In genomic region chr4:133631071-133631768, GRCm38 (mm10) we compare ENCODE assay signal across 8 mouse cellular contexts. TPM values are rescaled to one million over a fixed set of nuclear protein-coding genes. Genes with fewer than 3 reads are reported as not detected.
DNase-seq lines count a peak whose midpoint lies in the region; ATAC-seq and TF ChIP-seq lines count a peak whose summit lies in the region.

No protein-coding gene starts in this region.

- peak; percentile 88 for DNase-seq in liver, adult 2 months (ENCODE audit: extremely low read depth, low read depth, low spot score)
- no peak for DNase-seq in liver
- no peak for DNase-seq in limb, embryonic 10.5 days (ENCODE audit: low spot score)
- no peak for DNase-seq in midbrain, embryonic 14.5 days
- no peak for DNase-seq in left cerebral cortex, adult 18-20 months (ENCODE audit: low spot score in 2 of 2)
- DNase-seq in right cerebral cortex, adult 18-20 months = no peak
- DNase-seq in thymus, postnatal 4 days = no peak

- peak; percentile 5; the same call in 1 of the 2 replicates for TF ChIP-seq POLR2A in liver, adult 2 months (IDR thresholded peaks at IDR 0.05; ENCODE audit: extremely low read depth, insufficient read depth, low read length)

- peak overlapping the region; percentile 72 for H3K9ac ChIP-seq in liver, adult 2 months (ENCODE audit: low read depth, low read length)
- no peak overlapping the region for H3K9ac ChIP-seq in heart, embryonic 14.5 days (ENCODE audit: low read length)
- no peak overlapping the region; the same call in 1 of the 2 replicates for H3K9ac ChIP-seq in midbrain, embryonic 14.5 days (replicated peaks; ENCODE audit: low read length)

- ATAC-seq in heart, embryonic 14.5 days (ENCODE audit: insufficient number of reproducible peaks, insufficient read depth, low FRiP score, low read depth) = no peak
- no peak for ATAC-seq in midbrain, embryonic 14.5 days (ENCODE audit: low FRiP score, low TSS enrichment)

- WGBS in liver, adult 2 months = 7% methylated on average over 14 of the region's 14 CpGs
- 72% methylated on average over 14 of the region's 14 CpGs for WGBS in heart, embryonic 14.5 days
- 85% methylated on average over 14 of the region's 14 CpGs for WGBS in limb, embryonic 10.5 days
- WGBS in midbrain, embryonic 14.5 days = 87% methylated on average over 14 of the region's 14 CpGs

- no peaks in the 10 kb centered on the region for H3K9me3 ChIP-seq in heart, embryonic 14.5 days (ENCODE audit: control insufficient read depth, low read length)
- H3K9me3 ChIP-seq in limb, embryonic 10.5 days (replicated peaks) = no peaks in the 10 kb centered on the region
- no peaks in the 10 kb centered on the region for H3K9me3 ChIP-seq in midbrain, embryonic 14.5 days (ENCODE audit: control insufficient read depth, low read length)

- H3K4me1 ChIP-seq in liver, adult 2 months (ENCODE audit: control insufficient read depth, insufficient read depth, low read length) = peaks cover 22% of the 10 kb centered on the region
- peaks cover 10 to 21% of the 10 kb centered on the region in 2 experiments for H3K4me1 ChIP-seq in heart, embryonic 14.5 days (ENCODE audit: control insufficient read depth in 2 of 2, insufficient read depth in 2 of 2, low read length in 2 of 2)
- peaks cover 50% of the 10 kb centered on the region for H3K4me1 ChIP-seq in limb, embryonic 10.5 days
- peaks cover 10% of the 10 kb centered on the region for H3K4me1 ChIP-seq in midbrain, embryonic 14.5 days (ENCODE audit: control insufficient read depth, insufficient read depth, low read length)

- H3K4me3 ChIP-seq in liver, adult 2 months (ENCODE audit: insufficient read depth, low read depth, low read length) = peak overlapping the region; percentile 54
- H3K4me3 ChIP-seq in heart, embryonic 14.5 days (ENCODE audit: control insufficient read depth in 1 of 2, insufficient read depth in 1 of 2, low read depth in 1 of 2, low read length in 2 of 2) = no peak overlapping the region
- peak overlapping the region; percentile 12; the same call in 1 of the 2 replicates for H3K4me3 ChIP-seq in limb, embryonic 10.5 days
- H3K4me3 ChIP-seq in midbrain, embryonic 14.5 days (replicated peaks; ENCODE audit: low read depth, low read length) = peak overlapping the region; percentile 71; the same call in 1 of the 2 replicates

- peaks cover 22% of the 10 kb centered on the region for H3K79me2 ChIP-seq in liver, adult 2 months (ENCODE audit: control insufficient read depth, insufficient read depth, low read length)

- peaks cover 3% of the 10 kb centered on the region; the same call in 1 of the 2 replicates for H3K36me3 ChIP-seq in liver, adult 2 months (ENCODE audit: control insufficient read depth, insufficient read depth, low read length)
- peaks cover 10% of the 10 kb centered on the region for H3K36me3 ChIP-seq in heart, embryonic 14.5 days (ENCODE audit: control insufficient read depth, insufficient read depth, low read length)
- peaks cover 10% of the 10 kb centered on the region for H3K36me3 ChIP-seq in limb, embryonic 10.5 days
- peaks cover 10% of the 10 kb centered on the region for H3K36me3 ChIP-seq in midbrain, embryonic 14.5 days (ENCODE audit: control insufficient read depth, insufficient read depth, low read length)

- peak overlapping the region; percentile 96; the same call in 1 of the 2 replicates for H3K4me2 ChIP-seq in heart, embryonic 14.5 days (ENCODE audit: low read length)
- peak overlapping the region; percentile 72; the same call in 1 of the 2 replicates for H3K4me2 ChIP-seq in midbrain, embryonic 14.5 days (ENCODE audit: low read length)

- H3K27ac ChIP-seq in liver, adult 2 months (replicated peaks; ENCODE audit: insufficient read depth, low read depth, low read length) = peak overlapping the region; percentile 87
- no peak overlapping the region for H3K27ac ChIP-seq in heart, embryonic 14.5 days (replicated peaks in 1 of 2; ENCODE audit: control insufficient read depth in 1 of 2, insufficient read depth in 1 of 2, low read depth in 2 of 2, low read length in 2 of 2)
- no peak overlapping the region for H3K27ac ChIP-seq in limb, embryonic 10.5 days
- no peak overlapping the region for H3K27ac ChIP-seq in midbrain, embryonic 14.5 days (replicated peaks; ENCODE audit: low read depth, low read length)

- H3K27me3 ChIP-seq in liver, adult 2 months (ENCODE audit: control insufficient read depth, insufficient read depth, low read length) = no peaks in the 10 kb centered on the region
- no peaks in the 10 kb centered on the region for H3K27me3 ChIP-seq in heart, embryonic 14.5 days (ENCODE audit: control insufficient read depth, insufficient read depth, low read length)
- no peaks in the 10 kb centered on the region for H3K27me3 ChIP-seq in limb, embryonic 10.5 days (ENCODE audit: low read depth, poor library complexity, severe bottlenecking)
- no peaks in the 10 kb centered on the region for H3K27me3 ChIP-seq in midbrain, embryonic 14.5 days (ENCODE audit: control insufficient read depth, insufficient read depth, low read length)

- no peak for TF ChIP-seq CTCF in liver, adult 2 months (IDR thresholded peaks at IDR 0.05; ENCODE audit: low read depth, low read length)

RNA-seq across cellular contexts. Expression of gene Zdhhc18, which starts 18.7 kb away (rescaled TPM):
- 8.9 and 15.5 TPM in 2 replicates for total RNA-seq in liver, adult 2 months (2014; rRNA removed)
- polyA plus RNA-seq in liver, adult 2 months (2012; rRNA removed) = 18.5 and 21.3 TPM in 2 replicates
- 3.4 and 4.7 TPM in 2 replicates for polyA plus RNA-seq in heart, embryonic 14.5 days (2014; fragmentation: Nextera tagmentation; extraction: Ambion mirVana)
- polyA plus RNA-seq in limb, embryonic 10.5 days (2016; fragmentation: Nextera tagmentation; extraction: Ambion mirVana) = 3.6 and 4.0 TPM in 2 replicates
- polyA plus RNA-seq in midbrain, embryonic 14.5 days (2014; fragmentation: Nextera tagmentation; extraction: Ambion mirVana) = 3.8 and 5.8 TPM in 2 replicates
- 10 to 100 TPM; 35.5 to 39.2 TPM for total RNA-seq in left cerebral cortex, adult 18-20 months (2021)

RNA-seq across cellular contexts. Expression of gene Sfn, which starts 29.3 kb away (rescaled TPM):
- total RNA-seq in liver, adult 2 months (2014; rRNA removed) = 0.55 and 0.81 TPM in 2 replicates
- 0.54 and 0.77 TPM in 2 replicates for polyA plus RNA-seq in liver, adult 2 months (2012; rRNA removed)
- 0.40 and 1.4 TPM in 2 replicates for polyA plus RNA-seq in heart, embryonic 14.5 days (2014; fragmentation: Nextera tagmentation; extraction: Ambion mirVana)
- 29.7 and 38.7 TPM in 2 replicates for polyA plus RNA-seq in limb, embryonic 10.5 days (2016; fragmentation: Nextera tagmentation; extraction: Ambion mirVana)
- 0.88 and 1.3 TPM in 2 replicates for polyA plus RNA-seq in midbrain, embryonic 14.5 days (2014; fragmentation: Nextera tagmentation; extraction: Ambion mirVana)
- 1 to 10 TPM; 1.4 to 2.6 TPM for total RNA-seq in left cerebral cortex, adult 18-20 months (2021)

RNA-seq across cellular contexts. Expression of gene Pigv, which starts 41.2 kb away (rescaled TPM):
- 5.9 and 6.4 TPM in 2 replicates for total RNA-seq in liver, adult 2 months (2014; rRNA removed)
- 5.9 and 7.5 TPM in 2 replicates for polyA plus RNA-seq in liver, adult 2 months (2012; rRNA removed)
- 11.6 and 12.1 TPM in 2 replicates for polyA plus RNA-seq in heart, embryonic 14.5 days (2014; fragmentation: Nextera tagmentation; extraction: Ambion mirVana)
- 17.9 and 19.6 TPM in 2 replicates for polyA plus RNA-seq in limb, embryonic 10.5 days (2016; fragmentation: Nextera tagmentation; extraction: Ambion mirVana)
- 9.4 and 10.8 TPM in 2 replicates for polyA plus RNA-seq in midbrain, embryonic 14.5 days (2014; fragmentation: Nextera tagmentation; extraction: Ambion mirVana)
- total RNA-seq in left cerebral cortex, adult 18-20 months (2021) = 1 to 10 TPM; 7.1 to 9.7 TPM

RNA-seq across cellular contexts. Expression of gene Gpn2, which starts 47.1 kb away (rescaled TPM):
- 8.9 and 10.1 TPM in 2 replicates for total RNA-seq in liver, adult 2 months (2014; rRNA removed)
- 35.0 and 38.2 TPM in 2 replicates for polyA plus RNA-seq in liver, adult 2 months (2012; rRNA removed)
- 11.2 and 12.5 TPM in 2 replicates for polyA plus RNA-seq in heart, embryonic 14.5 days (2014; fragmentation: Nextera tagmentation; extraction: Ambion mirVana)
- polyA plus RNA-seq in limb, embryonic 10.5 days (2016; fragmentation: Nextera tagmentation; extraction: Ambion mirVana) = 31.3 and 31.6 TPM in 2 replicates
- 20.3 and 21.4 TPM in 2 replicates for polyA plus RNA-seq in midbrain, embryonic 14.5 days (2014; fragmentation: Nextera tagmentation; extraction: Ambion mirVana)
- total RNA-seq in left cerebral cortex, adult 18-20 months (2021) = 10 to 100 TPM in 1 of 2 experiments, 1 to 10 TPM in 1; 9.9 to 11.6 TPM

RNA-seq across cellular contexts. Expression of gene Gpatch3, which starts 56.7 kb away (rescaled TPM):
- 3.8 and 4.3 TPM in 2 replicates for total RNA-seq in liver, adult 2 months (2014; rRNA removed)
- 3.8 and 4.2 TPM in 2 replicates for polyA plus RNA-seq in liver, adult 2 months (2012; rRNA removed)
- polyA plus RNA-seq in heart, embryonic 14.5 days (2014; fragmentation: Nextera tagmentation; extraction: Ambion mirVana) = 5.4 and 6.1 TPM in 2 replicates
- 12.9 and 14.0 TPM in 2 replicates for polyA plus RNA-seq in limb, embryonic 10.5 days (2016; fragmentation: Nextera tagmentation; extraction: Ambion mirVana)
- polyA plus RNA-seq in midbrain, embryonic 14.5 days (2014; fragmentation: Nextera tagmentation; extraction: Ambion mirVana) = 6.4 and 7.3 TPM in 2 replicates
- 1 to 10 TPM; 8.3 to 10.0 TPM for total RNA-seq in left cerebral cortex, adult 18-20 months (2021)

Comparison
In these comparisons a context has a peak if more than half of its experiments do, and no peak if none do; other contexts are left out.
1. H3K4me3 ChIP-seq: peak in liver, adult 2 months (single experiment), limb, embryonic 10.5 days (single experiment) and midbrain, embryonic 14.5 days (single experiment); none in heart, embryonic 14.5 days (0 of 2).
2. RNA of gene Sfn, which starts 29.3 kb away (polyA plus RNA-seq): 29.7 to 38.7 TPM in limb, embryonic 10.5 days; 0.40 to 1.4 TPM in heart, embryonic 14.5 days, 0.88 to 1.3 TPM in midbrain, embryonic 14.5 days and 0.54 to 0.77 TPM in liver, adult 2 months; every median in the first group is over 10 times any median in the second.